Mouse (Mus musculus) right cerebral cortex, postnatal 14 days (tissue): ENCODE measurements around the gene Meis1.

Experiments
- DNase-seq: peaks from one replicate; pipeline ENCODE4 v3.0.0; 2022

Meis1 gene

GRCm38 (mm10) chr11:18947434-18947833 lies 71.4 kb downstream of the Meis1 start:
- no peak for DNase-seq

GRCm38 (mm10) chr11:18945778-18946177 lies 73.0 kb downstream of the Meis1 start:
- no peak for DNase-seq

- DNase-seq: no peak
Observed at GRCm38 (mm10) chr11:18944972-18945625, 73.7 kb downstream of the Meis1 start.

DNA sequence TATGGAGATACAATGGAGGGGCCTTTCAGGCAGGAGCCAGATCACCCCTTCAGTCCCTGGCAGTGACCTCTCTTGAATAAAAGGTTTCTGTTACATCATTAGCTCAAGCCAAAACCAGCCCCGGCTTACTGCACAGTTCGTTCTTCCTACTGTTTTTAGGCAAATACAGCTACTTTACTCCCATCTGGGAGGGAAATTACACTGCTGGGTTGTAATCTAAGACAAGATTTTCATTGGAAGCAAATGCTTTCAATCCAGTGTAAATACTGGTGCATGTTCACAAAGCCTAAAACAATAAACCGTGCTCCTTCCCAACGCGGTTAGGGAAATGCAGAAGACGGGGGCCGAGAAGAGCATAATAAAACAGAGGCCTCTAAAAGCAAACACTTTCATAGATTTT lies 74.6 kb downstream of the Meis1 start:
- no peak for DNase-seq

- DNase-seq: no peak
Observed at GRCm38 (mm10) chr11:18942990-18943389, 75.8 kb downstream of the Meis1 start.

- DNase-seq: no peak
Observed at GRCm38 (mm10) chr11:18940916-18941315, 77.9 kb downstream of the Meis1 start.

- no peak for DNase-seq
Observed at GRCm38 (mm10) chr11:18934921-18935320, 83.9 kb downstream of the Meis1 start.

DNA sequence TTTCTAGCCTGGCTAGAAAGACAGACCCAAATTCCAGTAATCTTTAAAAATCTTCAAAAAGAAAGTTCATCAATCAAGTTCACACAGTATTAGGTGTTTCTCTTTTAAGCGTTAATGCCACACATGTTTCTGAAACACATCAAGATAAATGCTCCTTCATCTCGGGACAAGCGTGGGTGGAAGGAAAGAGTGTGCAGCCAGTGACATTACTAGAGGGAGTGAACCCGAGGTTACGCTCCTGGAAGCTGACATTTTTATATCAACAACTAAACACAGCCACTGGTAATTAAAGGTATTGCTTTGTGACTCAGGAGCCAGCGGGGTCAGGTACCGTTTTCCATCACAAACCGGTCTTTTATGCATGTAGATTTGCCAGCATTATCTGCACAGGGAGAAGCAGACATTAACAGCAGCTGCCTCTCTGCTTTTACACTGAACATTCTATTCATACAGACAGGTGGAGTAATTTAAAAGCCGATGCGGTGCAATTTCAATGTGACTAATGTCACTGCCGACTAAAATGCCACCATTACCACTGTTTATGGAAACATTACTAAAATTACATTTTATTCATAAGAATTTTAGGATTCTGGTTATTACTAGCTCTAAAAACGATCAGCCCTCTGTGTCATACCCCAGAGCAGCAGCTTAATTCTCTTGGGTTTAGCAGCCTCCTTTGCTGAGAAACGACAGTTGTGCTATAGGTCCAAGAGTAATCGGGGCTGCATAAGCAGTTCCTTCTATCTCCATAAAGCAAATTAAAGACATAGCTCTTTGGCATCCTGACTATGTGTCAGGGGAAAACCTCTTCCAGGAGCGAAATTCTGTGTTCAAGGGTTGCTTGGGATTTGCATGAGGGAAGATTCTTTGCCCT lies 87.5 kb downstream of the Meis1 start:
- DNase-seq: no peak

- DNase-seq: no peak
Observed at GRCm38 (mm10) chr11:18929779-18930728, 88.7 kb downstream of the Meis1 start.

DNA sequence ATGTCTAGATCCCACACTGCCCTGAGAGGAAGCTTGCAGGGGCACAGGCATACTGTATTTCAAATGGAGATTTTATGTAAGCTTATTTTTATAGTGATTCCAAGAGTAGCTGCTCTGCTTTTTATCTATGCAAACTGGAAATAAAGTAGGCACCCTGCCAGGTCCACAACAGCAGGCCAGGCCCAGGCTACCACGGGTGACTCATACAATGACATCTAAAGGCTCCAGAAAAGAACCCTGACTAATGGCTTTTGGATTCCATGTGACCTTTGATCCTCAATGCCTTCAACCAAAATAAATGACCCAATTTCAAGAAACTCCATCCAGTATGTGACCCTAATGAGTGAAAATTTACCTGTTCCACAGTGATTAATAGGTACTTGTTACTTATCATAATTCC lies 91.4 kb downstream of the Meis1 start:
- no peak for DNase-seq

DNA sequence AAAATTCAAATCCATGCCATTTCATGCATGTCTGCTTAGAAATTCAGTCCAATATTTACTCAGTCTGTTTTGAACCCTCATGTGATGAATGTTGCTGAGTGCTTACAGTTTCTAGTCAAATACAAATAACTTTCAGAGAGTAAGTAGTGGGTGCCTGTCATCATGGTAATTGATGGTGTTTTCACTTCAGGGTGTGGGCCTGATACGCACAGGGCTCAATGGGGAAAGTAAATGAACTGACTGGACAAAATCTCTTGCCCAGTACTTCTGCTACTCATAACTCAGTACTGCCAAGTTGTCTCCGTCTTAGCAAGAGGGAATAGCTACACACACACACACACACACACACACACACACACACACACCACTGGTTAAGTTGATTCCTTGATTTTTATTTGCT lies 92.0 kb downstream of the Meis1 start:
- DNase-seq: no peak

DNA sequence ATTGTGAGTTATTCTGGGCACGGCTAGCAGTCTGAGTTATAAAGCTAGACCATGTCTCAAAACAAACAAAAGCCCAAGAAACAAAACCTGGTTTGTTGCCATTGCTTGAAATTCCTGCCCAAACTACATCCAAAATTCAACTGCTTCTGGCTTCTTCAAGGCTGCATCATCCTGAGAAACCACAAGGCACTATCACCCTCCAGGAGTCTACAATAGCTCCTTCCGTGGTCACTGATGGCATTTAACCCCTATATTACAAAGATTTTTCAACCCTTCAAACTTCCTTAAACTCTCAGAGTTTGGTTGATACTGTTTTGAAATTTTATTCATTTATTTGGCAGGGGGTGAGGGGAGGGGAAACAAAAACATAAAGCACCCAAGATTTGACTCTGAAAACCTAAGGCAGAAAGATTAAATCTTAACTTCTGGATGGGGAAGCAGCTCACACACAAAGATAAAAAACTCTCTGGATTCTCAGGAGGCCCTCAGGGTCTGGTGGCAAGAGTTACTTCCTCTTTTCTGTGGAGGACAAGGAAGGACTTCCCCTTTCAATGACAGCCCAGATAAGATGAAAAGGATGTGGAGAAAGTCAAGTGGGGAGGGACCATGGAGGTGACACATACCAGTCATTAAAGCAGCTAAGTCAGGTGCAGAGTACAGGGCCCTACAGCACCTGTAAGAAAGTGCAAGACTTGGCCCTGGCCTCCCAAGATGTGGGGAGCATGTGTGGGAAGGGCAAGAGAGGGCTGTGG lies 94.0 kb downstream of the Meis1 start:
- DNase-seq: no peak

DNA sequence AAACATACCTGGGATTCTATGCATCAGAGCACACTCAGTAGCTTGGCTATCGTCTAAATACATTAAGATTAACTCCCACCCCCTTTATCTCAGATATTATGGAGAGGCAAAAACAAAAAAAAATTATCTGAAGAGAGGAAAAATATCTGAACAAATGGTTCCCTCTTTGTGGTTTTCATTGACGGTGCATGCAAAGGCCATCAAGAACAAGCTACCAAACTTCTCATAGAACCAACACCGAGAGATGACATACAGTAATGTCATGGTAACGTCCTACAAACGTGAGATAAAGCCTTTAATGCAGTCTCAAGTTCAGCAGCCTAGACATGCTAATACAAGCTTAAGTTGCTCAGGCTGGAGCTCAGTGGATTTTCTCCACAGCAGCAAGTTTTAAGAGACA lies 95.5 kb downstream of the Meis1 start:
- DNase-seq: no peak

DNA sequence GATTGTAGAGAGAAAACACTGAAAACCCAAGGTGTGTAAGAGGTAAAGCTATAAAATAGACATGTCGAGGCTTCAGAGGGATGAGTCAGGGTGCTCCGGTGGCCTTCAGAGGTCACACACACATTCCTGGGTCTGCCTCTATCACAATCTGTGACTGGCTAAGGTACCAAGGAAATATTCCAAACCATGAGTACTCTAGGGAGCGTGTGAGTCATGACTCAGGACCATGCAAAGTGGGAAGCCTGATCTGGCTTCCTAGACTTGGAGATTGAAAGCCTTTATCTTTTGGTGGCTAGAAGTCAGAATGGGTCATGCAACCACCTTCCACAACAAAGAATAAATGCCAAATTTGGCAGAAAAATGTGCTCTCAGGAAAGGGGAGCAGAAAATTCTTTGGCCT lies 98.1 kb downstream of the Meis1 start:
- DNase-seq: no peak

DNA sequence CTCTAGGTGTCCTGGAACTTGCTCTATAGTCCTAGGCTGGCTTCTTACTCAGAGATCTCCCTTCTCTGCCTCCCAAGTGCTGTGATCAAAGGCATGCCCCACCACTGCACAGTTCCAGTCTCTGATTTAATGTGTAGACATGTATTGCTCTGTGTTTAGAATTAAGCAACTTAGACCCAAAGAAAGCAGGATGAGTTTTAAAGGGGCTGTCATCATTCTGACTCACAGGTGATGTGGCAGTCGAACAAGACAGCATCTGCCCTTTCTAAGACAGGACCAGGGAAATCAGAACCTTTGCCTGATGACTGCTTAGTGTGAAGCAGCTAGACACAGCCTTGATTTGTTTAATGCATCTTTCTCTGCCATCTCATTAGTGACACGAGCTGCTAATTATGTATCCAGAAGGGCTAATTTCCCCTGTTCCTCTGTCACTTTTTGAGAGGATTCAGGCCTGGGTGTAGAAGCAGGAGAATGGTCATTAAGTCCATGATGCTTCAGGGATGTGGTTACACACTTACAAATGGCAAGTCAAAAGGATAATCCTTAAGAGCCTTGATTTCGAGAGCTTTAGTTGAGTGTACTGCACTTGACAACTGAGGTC lies 99.5 kb downstream of the Meis1 start:
- no peak for DNase-seq

GRCm38 (mm10) chr11:18917887-18918286 lies 100.9 kb downstream of the Meis1 start:
- DNase-seq: no peak

GRCm38 (mm10) chr11:18913251-18913650 lies 105.5 kb downstream of the Meis1 start:
- DNase-seq: no peak

DNA sequence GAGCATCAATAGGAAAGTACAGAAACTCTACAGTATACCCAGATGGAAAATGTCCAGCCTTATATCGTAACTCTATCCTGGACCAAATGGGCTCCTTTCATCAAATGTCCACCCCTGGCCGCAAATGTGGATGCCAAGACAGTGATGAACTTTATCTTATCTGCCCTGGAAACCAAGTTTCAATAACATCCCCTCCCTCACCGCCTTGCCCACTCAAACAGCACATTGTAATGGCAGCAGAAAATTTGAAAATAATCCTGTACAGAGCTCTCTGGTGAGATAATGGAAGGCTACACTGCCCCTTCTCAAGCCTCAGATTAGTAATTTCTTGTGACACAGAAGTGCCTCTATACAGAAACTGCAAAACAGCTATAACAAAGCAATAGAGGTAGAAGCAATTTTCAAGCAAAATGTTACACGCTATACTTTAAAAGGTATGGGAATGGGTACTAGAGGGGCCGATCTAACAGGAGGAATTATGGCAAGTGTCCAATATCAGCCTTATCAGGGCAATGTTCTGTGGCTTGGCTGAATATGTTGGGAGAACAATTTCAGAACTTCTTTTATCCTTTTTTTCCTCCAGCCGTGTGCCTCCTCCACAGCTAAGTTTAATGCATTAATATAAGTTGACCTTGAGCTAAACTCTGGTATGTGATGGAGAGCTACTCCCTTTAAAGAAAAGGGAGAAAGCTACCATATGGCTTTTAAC lies 106.3 kb downstream of the Meis1 start:
- no peak for DNase-seq

GRCm38 (mm10) chr11:18906866-18907265 lies 111.9 kb downstream of the Meis1 start:
- no peak for DNase-seq

DNA sequence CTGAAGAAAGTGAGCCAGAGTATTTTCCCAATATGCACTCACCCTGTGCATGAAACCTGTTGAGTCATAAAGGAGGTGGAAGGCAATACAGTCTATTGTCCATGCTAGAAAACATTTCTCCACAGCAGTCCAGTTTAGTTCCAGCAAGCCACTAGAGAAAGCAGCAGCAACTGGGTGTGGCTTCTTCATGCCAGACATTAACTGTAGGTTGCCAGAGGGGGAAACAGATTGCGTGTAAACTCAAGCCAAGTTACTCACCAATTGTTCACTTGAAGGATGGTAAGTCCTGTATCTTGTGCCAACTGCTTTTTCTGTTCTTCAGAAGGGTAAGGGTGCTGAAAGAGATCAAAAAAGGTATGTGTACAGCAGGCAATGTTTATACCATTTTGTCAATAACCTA lies 113.4 kb downstream of the Meis1 start:
- DNase-seq: no peak

DNA sequence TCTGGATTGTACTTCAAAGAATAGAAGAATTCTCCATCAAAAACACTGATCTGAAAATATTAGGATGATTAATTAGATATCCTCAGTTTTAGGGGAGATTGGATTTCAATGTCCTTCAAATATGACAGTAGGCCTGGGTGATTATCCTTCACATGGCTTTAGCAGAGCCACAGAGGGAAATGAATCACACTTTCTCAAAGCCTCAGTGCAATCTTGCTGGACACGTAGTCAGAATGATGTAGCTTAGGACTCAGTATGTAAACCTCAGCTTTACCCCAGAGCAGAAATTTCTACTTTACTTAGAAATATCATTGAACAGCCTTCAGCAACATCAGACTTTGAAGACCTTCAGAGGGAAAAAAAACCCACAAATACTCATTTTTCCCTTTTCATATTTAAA lies 113.9 kb downstream of the Meis1 start:
- DNase-seq: no peak
